Mouse (Mus musculus) T-helper 2 cell (primary cell): ENCODE results near the gene Mien1.

Experiments used
- in situ Hi-C: fragments of 300-600 bp; cut with MboI, MseI; formaldehyde crosslinking; loops from one replicate; pipeline ENCODE4 v1.15.1; 2025; ENCODE audit warnings: high pct_unique_total_duplicates

Mien1 gene

DNA sequence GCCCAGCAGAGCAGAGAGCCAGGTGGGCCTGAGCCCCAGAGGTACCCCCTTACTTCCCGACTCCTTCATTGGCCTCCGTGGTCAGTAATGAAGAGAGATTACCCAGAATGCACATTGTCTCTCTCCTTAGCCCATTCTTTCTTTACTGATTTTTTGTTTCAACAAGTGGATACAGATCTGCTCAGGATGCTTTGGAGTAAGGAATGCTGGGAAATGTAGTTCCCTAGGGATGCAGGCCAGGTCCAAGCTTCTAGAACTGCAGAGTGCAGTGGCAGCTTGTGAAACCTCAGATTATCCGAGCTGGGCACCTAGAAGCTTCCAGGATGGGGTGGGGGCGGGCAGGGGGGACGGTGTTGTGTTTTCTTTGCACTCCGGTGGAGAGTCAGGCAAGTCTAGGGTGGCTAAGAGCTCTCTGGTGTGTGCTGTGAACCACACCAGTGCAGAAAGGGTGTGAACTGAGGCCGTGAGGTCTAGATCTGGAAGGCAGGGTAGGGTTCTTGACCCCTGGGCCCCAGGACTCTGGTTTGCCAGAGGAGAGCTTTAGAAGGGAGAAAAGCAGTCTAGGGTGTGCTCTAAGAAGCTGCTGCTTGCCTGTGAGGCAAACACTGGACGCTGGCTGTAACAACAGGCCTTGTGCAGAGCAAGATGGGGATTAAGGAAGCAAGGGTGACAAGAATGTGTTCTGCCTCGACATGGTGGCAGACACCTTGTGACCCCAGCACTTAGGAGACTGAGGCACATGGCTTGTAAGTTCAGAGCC, 6.9 kb downstream of the Mien1 start:
- in situ Hi-C loops = no loop called here

DNA sequence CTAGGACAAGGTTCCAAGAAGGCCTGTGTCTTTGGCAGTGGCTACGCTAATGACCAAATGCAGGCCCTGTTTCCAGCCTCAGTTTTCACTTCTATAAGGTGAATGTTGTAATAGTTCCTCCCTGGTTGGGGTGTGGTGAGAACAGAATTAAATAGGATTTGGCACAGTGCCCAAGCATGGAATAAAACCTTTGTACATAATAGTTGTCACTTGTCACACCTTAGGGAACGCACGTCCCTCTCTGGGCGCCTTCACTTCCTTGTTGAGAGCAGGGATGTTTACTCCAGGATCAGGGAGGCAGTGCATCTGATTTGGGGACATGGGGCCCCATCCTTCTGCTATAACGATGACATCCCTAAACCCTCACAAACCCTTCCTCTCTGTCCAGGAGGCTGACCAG, 10.4 kb downstream of the Mien1 start:
- in situ Hi-C loops = no loop called here

DNA sequence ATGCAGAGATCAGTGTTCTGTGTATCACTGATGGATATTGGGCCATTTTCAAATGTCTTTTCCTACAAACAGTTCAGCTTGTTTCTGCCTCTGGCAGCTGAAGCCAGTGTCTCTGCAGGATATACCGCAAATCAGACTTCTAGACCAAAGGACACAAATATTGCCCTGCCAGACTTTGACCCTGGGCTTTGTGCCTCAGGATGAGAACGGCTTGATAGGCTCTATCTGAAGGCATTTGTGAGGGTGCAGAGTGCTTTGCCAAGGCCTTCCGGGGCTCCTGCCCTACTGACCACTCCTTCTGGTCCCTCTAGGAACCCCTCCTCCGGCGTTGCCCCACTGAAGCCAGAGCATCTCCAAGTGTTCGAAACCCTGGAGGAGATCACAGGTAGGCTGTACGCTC, 12.2 kb downstream of the Mien1 start:
- in situ Hi-C loops = no loop called here

DNA sequence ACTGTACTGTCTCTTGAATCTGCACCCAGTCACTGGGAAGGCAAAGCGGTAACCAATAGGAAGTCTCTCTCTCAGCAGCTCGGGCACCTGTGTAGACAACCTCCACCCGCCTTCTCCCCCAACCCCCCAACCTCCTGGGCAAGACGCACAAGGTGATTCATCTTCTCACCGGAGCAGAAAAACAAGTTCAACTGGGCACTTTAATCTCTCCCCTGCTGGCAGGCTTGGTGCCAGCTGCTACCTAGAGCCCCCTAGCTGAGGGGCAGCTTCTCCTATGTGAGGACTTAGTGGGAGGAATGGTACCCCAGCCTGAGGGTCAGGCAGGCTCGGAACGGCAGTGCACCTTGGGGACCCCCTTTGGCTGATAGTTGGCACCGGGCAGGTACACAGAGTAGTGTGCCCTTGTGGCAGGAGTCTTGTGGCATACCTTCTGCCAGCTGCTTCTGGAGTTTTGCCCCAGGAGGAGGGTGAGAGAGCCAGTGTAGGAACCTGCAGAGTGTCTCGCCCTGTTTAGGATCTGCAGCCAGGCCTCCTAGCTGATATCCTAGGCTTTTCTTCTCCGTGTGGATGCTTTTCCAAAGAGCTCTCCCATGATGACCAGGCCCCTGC, 19.7 kb downstream of the Mien1 start:
- in situ Hi-C loops = no loop called here

DNA sequence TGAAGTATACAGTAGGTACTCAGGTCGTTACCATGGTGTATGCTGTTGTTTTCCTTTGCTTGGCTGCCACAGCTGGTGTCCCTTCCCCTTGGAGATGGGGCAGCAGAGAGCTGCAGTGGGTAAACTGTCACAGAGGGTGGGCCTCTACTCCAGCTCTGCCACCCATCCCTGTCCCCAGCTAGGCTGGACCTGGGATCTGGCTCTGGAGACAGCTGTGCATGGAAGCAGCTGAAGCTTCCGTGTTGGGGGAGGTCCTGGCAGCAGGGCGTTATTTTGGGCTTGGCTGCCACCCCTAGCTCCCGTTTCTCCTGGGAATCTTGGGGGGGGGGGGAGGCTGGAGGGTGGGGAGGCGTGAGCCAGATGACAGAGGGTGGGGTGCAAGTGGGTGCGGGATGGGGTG, 20.5 kb downstream of the Mien1 start:
- in situ Hi-C loops = no loop called here

DNA sequence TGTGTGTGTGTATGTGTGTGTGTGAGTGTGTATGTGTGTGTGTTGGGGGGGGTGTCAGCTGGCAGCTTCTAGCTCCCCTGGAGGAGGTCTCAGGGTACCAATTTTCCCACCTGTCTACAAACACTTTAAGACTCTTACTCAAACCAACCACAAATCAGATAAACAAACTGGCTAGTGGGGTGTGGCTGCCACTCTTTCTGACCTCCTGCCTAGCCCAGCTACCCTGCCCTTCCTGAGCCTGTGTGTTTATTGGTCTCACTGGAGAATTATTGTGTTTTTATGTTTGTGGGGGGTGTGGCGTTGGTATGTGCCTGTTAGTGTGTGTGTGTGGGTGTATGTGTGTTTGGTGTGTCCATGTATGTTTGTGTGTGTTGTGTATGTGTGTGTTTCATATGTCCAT, 21.7 kb downstream of the Mien1 start:
- in situ Hi-C loops = no loop called here

DNA sequence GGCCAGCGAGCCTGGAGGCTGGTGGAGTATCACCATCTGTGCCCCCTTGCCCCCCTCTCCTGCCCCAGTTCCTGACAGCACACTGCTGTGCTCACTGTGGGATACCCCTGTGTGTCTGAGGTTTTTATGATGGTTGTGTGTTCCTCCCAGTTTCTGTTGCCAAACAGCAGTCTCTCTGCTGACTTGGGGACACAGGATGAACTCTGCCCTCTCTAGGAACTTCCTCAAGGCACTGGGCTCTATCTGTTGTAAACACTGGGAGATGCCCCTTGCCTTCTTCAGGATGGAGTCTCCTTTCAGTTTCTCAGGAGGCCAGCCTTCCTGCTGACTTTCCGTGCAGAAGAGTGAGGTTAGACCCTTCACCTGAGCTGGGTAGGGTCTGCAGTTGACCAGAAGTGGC, 24.6 kb downstream of the Mien1 start:
- in situ Hi-C loops = no loop called here

DNA sequence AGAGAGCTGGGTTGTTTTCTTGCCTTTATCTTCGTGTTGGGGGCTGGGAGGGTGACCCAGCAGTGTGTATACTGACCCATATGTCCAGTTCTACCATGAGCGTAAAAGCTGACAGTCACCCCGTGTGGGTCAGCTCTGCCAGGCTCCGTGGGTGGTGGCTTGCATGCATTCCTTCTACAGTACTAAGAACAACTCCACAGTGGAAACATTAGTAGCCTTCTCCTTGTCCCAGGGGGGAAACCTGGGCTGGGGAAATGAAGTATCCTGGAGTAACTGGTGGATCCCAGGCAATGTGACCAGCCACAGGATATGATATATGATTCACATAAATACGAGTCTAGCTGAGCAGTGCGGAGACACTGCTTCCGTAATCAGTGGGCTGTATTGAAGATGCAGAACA, 25.1 kb downstream of the Mien1 start:
- in situ Hi-C loops = no loop called here

DNA sequence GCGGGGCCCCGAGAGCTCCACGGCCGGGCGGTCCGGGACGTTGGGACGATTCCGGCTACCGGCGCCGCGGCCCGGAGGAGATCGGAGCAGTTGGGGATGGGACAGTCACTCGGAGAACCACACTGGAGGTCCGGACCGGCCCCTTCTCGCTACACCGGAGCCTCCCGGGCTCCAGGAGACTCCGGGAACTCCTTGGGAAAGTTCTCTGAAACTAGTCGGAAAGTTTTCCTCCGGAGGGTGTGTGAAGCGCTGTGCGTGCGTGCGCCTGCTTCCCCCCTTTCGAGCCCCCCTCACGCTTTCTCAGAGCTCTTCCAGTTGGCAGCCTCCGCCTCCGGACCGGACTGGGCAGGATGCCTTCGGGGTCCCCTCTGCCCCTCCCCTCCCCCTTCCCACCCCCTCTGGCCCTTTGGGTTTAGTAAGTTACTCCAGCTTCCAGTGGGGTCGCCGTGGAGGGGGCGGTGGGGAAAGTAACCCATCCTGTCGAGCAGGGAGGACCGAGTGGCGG, 25.9 kb downstream of the Mien1 start:
- in situ Hi-C loops = no loop called here

DNA sequence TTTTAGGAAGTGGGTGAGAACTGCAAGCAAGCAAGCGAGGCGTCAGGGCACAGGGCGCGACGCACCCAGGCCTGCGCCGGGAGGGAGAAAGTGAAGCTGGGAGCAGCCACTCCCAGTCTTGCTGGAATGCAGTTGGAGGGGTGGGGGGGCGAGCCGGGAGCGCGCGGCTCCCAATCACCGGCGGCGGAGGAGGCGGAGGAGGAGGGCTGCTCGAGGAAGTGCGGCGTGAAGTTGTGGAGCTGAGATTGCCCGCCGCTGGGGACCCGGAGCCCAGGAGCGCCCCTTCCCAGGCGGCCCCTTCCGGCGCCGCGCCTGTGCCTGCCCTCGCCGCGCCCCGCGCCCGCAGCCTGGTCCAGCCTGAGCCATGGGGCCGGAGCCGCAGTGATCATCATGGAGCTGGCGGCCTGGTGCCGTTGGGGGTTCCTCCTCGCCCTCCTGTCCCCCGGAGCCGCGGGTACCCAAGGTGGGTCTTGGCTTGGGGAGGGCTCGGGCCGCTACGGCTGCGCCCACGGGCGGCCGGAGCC, 26.5 kb downstream of the Mien1 start, which contains the start of gene Erbb2:
TSS of gene Erbb2 (plus strand) at position 198 of the 524 bp plus-strand sequence.
- in situ Hi-C loops = no loop called here

DNA sequence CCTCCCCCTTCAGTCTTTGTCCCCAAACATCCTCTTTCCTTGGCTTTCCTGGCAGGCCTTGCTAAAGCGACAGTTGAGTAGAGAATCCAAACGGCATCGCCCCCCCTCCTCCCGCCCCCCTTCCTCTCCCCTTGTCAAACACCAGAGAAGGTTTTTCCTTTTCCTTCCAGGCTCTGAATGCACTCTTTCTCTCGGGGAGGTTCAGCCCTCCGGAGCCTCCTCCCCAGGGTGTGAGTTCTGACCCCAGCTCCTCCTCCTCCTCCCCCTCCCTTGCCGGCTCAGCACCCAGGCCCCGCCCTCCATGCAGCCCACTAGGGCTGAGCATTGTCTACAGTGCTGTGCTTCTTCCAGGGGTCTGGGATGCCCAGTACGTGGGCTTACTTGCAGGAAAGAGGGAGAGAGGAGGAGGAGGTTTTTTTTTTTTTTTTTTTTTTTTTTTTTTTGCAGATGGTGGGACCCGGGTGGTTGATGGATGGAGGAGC, 29.4 kb downstream of the Mien1 start:
- in situ Hi-C loops = no loop called here

DNA sequence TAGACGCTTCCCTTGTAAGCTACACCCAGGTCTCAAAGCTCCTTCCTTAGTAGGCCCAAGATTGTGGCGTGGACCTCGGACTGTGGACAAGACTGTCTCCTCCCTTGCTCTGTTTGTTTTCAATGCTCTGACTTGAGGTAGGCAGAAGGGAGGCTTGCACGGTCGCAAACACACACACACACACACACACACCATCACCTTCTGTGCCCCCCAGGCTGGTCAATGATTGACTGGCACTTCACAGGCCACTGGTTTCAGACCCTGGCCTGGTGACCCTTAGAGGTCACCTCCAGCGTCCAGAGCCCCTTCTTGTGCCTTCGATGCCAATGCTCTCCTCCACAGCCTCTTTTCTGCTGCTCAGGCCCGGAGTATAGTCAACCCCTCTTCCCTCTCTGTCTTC, 29.9 kb downstream of the Mien1 start:
- in situ Hi-C loops = no loop called here

DNA sequence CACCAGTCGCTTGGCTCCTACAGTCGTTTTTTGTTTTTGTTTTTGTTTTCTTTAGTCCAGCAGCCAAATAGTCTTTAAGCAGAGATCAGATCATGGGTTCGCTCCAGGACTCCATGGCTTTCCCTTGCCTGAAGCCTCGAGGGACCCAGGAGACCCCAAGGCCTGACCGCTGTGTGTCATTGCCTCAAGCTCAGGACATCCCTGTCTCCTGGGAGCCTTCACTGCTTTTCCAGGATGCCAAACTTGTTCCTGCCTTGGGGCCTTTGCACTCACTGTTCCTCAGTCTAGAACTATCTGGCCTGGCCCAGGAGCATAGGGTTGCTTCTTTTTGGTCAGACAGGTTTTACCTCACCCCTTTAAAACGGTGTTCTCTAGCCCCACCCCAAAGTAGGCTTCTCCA, 32.2 kb downstream of the Mien1 start:
- in situ Hi-C loops = no loop called here

DNA sequence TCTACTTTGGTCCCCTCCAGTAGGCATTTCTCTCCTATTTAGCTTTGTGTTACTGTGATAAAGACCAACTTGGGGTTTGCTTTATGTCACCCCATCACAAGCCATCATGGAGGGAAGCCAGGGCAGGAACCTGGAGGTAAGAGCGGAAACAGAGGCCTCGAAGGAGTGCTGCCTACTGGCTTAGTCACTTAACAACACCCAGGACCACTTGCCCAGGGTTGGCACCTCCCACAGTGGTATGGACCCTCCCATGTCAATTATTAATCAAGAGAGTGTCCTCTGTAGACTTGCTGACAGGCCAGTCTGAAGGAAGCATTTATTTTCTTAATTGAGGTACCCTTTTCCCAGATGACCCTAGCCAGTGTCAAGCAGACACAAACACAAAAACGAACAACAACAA, 38.0 kb downstream of the Mien1 start:
- in situ Hi-C loops = no loop called here

DNA sequence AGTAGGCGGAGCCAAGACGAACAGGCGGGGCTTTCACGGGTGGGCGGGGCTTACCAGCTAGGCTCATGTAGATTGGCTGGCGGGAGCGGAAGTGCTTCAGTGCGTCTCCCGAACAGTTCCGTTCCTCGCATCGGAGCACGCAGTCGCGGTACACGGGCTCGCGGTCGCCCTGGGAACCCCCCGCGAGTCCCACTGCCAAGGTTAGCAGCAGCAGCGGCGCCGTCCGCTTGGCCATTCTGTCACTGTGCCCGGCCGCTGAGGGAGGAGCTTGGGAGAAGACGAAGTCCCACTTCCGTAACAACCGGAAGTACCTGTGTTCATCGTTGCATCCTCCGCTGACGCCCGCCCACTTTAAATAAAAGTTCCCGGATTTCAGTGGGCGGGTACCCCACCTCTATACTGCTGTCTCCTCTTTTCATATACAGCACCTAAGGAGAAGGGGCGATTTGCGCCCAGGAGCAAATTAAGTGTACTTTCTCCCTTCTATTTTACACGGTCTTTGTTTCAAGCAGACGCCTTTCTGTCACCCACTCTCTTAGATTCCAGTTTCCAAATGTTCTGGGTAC, 38.5 kb downstream of the Mien1 start, which contains the start of gene Pgap3:
TSS of gene Pgap3 (minus strand) at position 330 of the 566 bp plus-strand sequence.
- in situ Hi-C loops = no loop called here

DNA sequence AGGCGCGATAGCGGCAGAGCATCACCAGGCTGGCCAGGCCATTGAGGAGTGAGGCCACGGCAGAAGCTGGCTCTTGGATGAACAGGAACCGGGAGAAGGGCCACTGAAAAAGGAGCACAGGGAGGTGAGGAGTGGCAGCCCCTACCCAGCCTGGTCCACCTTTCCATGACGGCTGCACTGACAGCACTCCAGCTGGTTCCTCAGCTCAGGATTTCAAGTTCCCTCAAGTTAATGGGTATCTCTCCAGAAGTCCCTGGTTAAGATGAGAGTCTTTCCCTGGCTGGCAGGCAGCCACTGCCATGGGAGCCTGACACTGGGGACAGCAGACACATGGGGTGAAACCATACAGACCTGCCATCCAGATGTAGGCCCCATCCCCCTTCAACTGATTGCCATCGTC, 40.8 kb downstream of the Mien1 start:
- in situ Hi-C loops = no loop called here

DNA sequence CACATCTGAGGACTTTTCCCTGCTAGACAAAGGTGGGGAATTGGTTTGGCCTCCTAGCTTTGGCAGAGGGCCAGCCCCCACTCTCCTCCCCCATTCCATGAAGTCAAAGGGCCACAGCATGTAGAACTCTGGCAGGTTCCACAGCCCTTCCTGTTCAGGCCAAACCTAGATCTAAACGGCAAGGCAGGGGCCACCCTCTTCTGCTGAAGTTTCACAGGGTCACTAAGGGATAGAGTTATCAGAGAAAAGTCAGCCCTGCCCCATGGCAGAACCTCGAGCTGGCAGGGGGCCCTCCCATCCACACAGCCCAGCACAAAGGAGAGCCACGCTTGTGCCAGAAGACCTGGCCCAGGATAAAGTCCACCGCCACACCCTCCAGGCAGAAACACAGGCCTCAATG, 43.8 kb downstream of the Mien1 start:
- in situ Hi-C loops = no loop called here

DNA sequence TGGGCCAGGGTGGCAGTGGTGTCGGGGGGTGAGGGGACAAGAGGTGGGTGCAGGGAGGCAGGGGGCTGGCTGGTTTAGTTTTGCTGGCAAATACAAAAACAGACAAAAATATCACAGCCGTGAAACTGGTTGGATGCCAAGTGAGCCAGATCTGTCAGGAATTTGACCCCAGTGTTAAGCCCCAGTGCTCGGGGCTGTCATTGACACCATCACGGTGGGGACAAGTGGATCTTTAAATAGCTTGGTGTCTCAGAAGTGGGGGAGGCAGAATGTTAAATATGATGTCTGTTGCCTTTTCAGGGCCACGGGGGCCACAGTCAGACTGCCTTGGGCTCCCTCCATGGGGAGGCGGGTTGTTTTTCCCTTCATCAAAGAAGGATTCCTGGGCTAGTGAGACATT, 44.5 kb downstream of the Mien1 start:
- in situ Hi-C loops = no loop called here

DNA sequence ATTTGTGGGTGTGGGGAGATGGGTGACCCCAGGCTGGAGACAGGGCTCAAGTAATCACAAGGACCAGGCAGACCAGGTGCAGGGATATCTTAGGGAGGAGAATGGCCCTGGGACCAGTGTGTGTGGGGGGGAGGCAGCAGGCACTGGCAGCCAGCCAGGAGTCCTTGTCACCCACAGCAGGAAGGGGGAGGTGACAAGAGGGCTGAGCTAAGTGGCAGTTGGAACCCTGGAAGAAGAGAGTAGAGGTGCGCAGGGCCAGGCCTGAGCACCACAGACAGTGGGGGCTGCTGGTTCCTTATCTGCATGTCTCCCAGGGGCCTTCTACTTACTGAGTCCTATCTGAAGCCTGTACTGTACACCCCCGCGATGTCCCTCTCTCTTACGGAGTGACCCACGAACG, 45.5 kb downstream of the Mien1 start:
- in situ Hi-C loops = no loop called here

DNA sequence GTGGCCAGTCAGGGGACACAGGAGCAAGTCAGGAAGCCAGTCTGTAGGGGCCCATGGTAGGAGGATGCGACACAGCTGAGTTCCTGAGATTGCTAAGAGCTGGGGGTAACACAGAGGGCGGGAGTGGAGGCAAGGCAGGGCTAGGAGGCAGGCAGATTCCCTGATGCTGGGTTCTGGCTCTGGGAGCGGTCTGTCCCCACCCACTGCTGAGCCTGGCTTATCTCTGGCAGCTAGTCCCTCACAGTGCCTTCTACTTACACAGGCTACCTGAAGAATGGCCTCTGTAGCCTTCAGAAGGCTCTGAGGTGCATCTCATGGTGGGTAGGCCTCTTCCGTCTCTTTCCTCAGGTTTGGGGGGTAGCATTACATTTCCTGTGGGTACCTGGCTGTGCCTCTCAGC, 46.1 kb downstream of the Mien1 start:
- in situ Hi-C loops = no loop called here

DNA sequence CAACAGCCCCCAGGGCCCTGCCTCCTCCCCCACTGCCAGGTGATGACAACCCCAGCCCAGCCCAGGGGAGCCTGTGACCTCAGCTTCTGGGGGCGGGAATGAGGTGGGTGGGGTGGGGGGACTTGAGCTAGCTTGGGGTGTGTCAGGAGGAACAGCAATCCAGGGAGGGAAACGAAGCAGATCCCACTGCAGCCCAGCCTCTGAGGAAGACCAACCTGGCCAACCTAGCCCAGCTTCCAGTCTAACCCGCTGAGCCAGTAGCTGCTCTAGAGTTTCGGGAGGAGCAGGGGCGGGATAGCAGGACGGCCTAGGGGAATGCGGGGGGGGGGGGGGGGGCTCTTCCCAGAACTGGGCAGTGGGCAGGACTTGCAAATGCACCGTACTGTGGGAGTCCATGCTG, 46.8 kb downstream of the Mien1 start:
- in situ Hi-C loops = no loop called here

DNA sequence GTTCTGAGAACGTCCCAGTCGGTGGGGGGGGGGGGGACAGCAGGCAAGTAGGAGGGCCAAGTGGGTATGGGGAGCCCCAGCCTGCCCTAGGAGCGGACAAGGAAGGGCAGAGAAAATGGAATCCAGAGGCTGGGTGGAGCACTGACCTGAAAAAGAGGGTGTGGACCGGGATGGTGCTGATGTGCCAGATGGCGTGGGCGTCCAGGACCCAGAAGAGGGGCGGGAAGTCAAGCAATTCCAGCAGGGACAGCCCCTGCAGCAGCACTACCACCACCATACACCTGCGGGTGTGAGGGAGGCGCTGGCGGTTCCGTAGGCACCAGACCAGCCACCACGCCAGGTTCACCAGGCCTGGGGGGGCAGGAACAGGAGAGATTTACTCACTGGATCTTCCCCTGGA, 48.6 kb downstream of the Mien1 start:
- in situ Hi-C loops = no loop called here
